Mouse (Mus musculus): Measurements from ENCODE around the gene Gm10229.

GRCm38 (mm10) chr16:89013973-89014372 is 1.1 kb upstream of the Gm10229 start:
- TF ChIP-seq CTCF (IDR thresholded peaks at IDR 0.05; ENCODE audit: low read depth, low read length): no peak
- TF ChIP-seq POLR2A (IDR thresholded peaks at IDR 0.05; ENCODE audit: extremely low read depth, insufficient read depth, low read length): no peak
